Mouse (Mus musculus) myocyte (in vitro differentiated cells): ENCODE results near the gene Tbc1d23.

Experiments
- CEBPB ChIP-seq: IDR thresholded peaks from 2 replicates; pipeline ENCODE4 v1.6.1; 2011; ENCODE audit warnings: mild to moderate bottlenecking, moderate library complexity; ENCODE audit not compliant: poor library complexity, insufficient read depth, severe bottlenecking
- E2F4 ChIP-seq: IDR thresholded peaks from one replicate; pipeline ENCODE4 v1.6.1; 2011; ENCODE audit warnings: mild to moderate bottlenecking, control low read depth, moderate library complexity; ENCODE audit not compliant: insufficient read depth
- MAX ChIP-seq: IDR thresholded peaks from one replicate; pipeline ENCODE4 v1.6.1; 2011; ENCODE audit warnings: low read depth, mild to moderate bottlenecking, control low read depth
- MYOD1 ChIP-seq, 3 experiments: IDR thresholded peaks; one replicate each; pipeline ENCODE4 v1.6.1; 2011; ENCODE audit warnings: control low read depth in 2 of 3, low read depth in 2 of 3, mild to moderate bottlenecking in 2 of 3, moderate library complexity in 1 of 3; ENCODE audit not compliant: insufficient read length in 2 of 3, control insufficient read depth in 1 of 3
- MYOG ChIP-seq, 3 experiments: IDR thresholded peaks; one replicate each; pipeline ENCODE4 v1.6.1; 2011; ENCODE audit warnings: control low read depth in 2 of 3, low read depth in 2 of 3, mild to moderate bottlenecking in 2 of 3; ENCODE audit not compliant: insufficient read length in 2 of 3, control insufficient read depth in 1 of 3, insufficient read depth in 1 of 3
- POLR2A ChIP-seq: IDR thresholded peaks from one replicate; pipeline ENCODE4 v1.6.1; 2011; ENCODE audit warnings: low read depth, mild to moderate bottlenecking, control low read depth, moderate library complexity; ENCODE audit not compliant: insufficient read length
- POLR2AphosphoS2 ChIP-seq: IDR thresholded peaks from one replicate; pipeline ENCODE4 v1.6.1; 2011; ENCODE audit warnings: low read depth, control low read depth; ENCODE audit not compliant: insufficient read length
- REST ChIP-seq: IDR thresholded peaks from one replicate; pipeline ENCODE4 v1.6.1; 2011; ENCODE audit warnings: mild to moderate bottlenecking, control low read depth, moderate library complexity; ENCODE audit not compliant: insufficient read depth, insufficient read length
- SRF ChIP-seq: IDR thresholded peaks from one replicate; pipeline ENCODE4 v1.6.1; 2011; ENCODE audit warnings: low read depth; ENCODE audit not compliant: control insufficient read depth, insufficient read length
- TCF12 ChIP-seq: IDR thresholded peaks from one replicate; pipeline ENCODE4 v1.6.1; 2011; ENCODE audit warnings: mild to moderate bottlenecking, control low read depth; ENCODE audit not compliant: poor library complexity, insufficient read depth, severe bottlenecking
- TCF3 ChIP-seq: IDR thresholded peaks from one replicate; pipeline ENCODE4 v1.6.1; 2011; ENCODE audit warnings: low read depth, control low read depth; ENCODE audit not compliant: insufficient read length
- USF1 ChIP-seq: IDR thresholded peaks from one replicate; pipeline ENCODE4 v1.6.1; 2011; ENCODE audit warnings: low read depth, mild to moderate bottlenecking, control low read depth, moderate library complexity

DNA sequence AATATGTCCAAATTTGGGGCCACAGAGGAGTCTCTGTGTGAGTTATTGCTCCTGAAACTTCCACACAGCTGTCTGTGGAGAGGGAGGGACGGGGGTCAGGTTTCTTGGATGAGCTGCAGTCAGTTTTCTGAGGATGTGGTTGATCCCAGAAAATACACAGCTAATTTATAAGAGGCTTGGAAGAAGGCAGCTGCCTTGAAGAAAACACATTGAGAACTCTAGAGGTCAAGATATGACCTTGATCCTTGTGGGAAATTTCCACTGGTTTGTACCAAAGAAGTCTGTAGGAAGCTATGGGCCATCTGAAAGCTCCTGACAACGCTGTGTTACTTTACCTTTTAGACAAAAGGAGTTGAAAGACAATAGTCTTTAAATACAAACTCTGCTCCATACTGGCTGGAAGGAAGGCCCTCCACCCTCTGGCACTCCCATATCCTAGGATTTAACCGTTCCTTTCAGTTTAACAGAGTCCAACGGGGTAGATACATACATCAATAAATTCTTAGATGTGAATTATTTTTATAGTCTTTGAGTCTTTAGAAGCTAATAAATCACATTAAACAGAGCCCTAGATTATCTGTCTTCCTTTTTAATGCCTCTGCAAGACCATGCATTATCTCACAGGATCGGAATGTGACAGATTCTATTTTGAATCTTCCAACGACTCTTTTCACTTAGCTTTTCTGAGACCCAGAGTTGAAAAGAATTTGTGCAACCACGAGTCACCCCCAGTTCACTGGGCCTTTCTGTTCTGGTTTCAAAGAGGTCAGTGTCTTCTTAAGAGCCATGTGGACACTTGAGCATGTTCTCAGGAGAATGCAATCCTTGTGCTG lies 20.5 kb upstream of the Tbc1d23 start:
- TF ChIP-seq MAX: no peak
- TF ChIP-seq USF1: no peak
- no peak for TF ChIP-seq POLR2A
- TF ChIP-seq REST: no peak
- peak; percentile 79 to 90 (median 87) for TF ChIP-seq MYOD1 (IDR thresholded peaks at IDR 0.05; ENCODE audit: control insufficient read depth in 1 of 3, insufficient read length in 2 of 3, low read depth in 2 of 3)
- TF ChIP-seq CEBPB: peak; percentile 26; the same call in 1 of the 2 replicates
- TF ChIP-seq TCF12: peak; percentile 85
- no peak for TF ChIP-seq POLR2AphosphoS2
- TF ChIP-seq MYOG (IDR thresholded peaks at IDR 0.05; ENCODE audit: control insufficient read depth in 1 of 3, insufficient read depth in 1 of 3, insufficient read length in 2 of 3, low read depth in 2 of 3): peak in 2 of 3 experiments; percentile 48 to 54
- no peak for TF ChIP-seq E2F4
- TF ChIP-seq SRF: peak; percentile 86
- TF ChIP-seq TCF3: peak; percentile 15
